Mouse (Mus musculus): Measurements from ENCODE around the gene Bcl6b. TPM values are rescaled to one million over a fixed set of nuclear protein-coding genes. Genes with fewer than 3 reads are reported as not detected.

Gene Bcl6b
- polyA plus RNA-seq, 1 experiment from 2014 or later, result 5.1 TPM

- no peak overlapping the region for H3K9ac ChIP-seq (ENCODE audit: low read depth, low read length)
- WGBS, result 89% methylated on average over 12 of the region's 12 CpGs
- H3K4me1 ChIP-seq (ENCODE audit: control insufficient read depth, insufficient read depth, low read depth, low read length), result peaks cover 24% of the 10 kb centered on the region
- H3K4me3 ChIP-seq (ENCODE audit: low read length), result no peak overlapping the region
- H3K27me3 ChIP-seq (replicated peaks; ENCODE audit: control insufficient read depth, insufficient read depth, low read length), result 0 out of 2 replicates have a peak, but pooled peaks cover 2% of the 10 kb centered on the region
- H3K27ac ChIP-seq (ENCODE audit: low read depth, low read length), result no peak overlapping the region
- H3K9me3 ChIP-seq (ENCODE audit: control insufficient read depth, low read length), result no peaks in the 10 kb centered on the region
- ATAC-seq, result no peak
- H3K4me2 ChIP-seq (ENCODE audit: low read length), result no peak overlapping the region
- H3K36me3 ChIP-seq (ENCODE audit: control insufficient read depth, insufficient read depth, low read length), result peaks cover 4% of the 10 kb centered on the region
Measured at GRCm38 (mm10) chr11:70235254-70235900, 5.8 kb upstream of the Bcl6b start.

GRCm38 (mm10) chr11:70234497-70234896, 4.9 kb upstream of the Bcl6b start:
- no peak for ATAC-seq
- Histone ChIP-seq H3K4me3 (ENCODE audit: low read length) (no peak overlapping the region), H3K9me3 (ENCODE audit: control insufficient read depth, low read length) (no peaks in the 10 kb centered on the region), H3K27me3 (replicated peaks; ENCODE audit: control insufficient read depth, insufficient read depth, low read length) (peaks cover 6% of the 10 kb centered on the region; the same call in 1 of the 2 replicates), H3K36me3 (ENCODE audit: control insufficient read depth, insufficient read depth, low read length) (peaks cover 4% of the 10 kb centered on the region), H3K27ac (ENCODE audit: low read depth, low read length) (no peak overlapping the region), H3K4me2 (ENCODE audit: low read length) (no peak overlapping the region), H3K9ac (ENCODE audit: low read depth, low read length) (no peak overlapping the region), H3K4me1 (ENCODE audit: control insufficient read depth, insufficient read depth, low read depth, low read length) (peaks cover 23% of the 10 kb centered on the region)
- 84% methylated on average over 8 of the region's 8 CpGs for WGBS

- WGBS, result 60% methylated on average over 5 of the region's 5 CpGs
- Histone ChIP-seq H3K36me3 (ENCODE audit: control insufficient read depth, insufficient read depth, low read length) (peaks cover 4% of the 10 kb centered on the region), H3K27me3 (replicated peaks; ENCODE audit: control insufficient read depth, insufficient read depth, low read length) (peaks cover 7% of the 10 kb centered on the region; the same call in 1 of the 2 replicates), H3K27ac (ENCODE audit: low read depth, low read length) (no peak overlapping the region), H3K9ac (ENCODE audit: low read depth, low read length) (no peak overlapping the region), H3K9me3 (ENCODE audit: control insufficient read depth, low read length) (no peaks in the 10 kb centered on the region), H3K4me3 (ENCODE audit: low read length) (no peak overlapping the region), H3K4me2 (ENCODE audit: low read length) (no peak overlapping the region), H3K4me1 (ENCODE audit: control insufficient read depth, insufficient read depth, low read depth, low read length) (peaks cover 25% of the 10 kb centered on the region)
- no peak for ATAC-seq
Measured at GRCm38 (mm10) chr11:70234037-70234436, 4.4 kb upstream of the Bcl6b start.

- Histone ChIP-seq H3K4me1 (ENCODE audit: control insufficient read depth, insufficient read depth, low read depth, low read length) (peaks cover 21% of the 10 kb centered on the region), H3K9ac (ENCODE audit: low read depth, low read length) (peak overlapping the region; percentile 69), H3K9me3 (ENCODE audit: control insufficient read depth, low read length) (no peaks in the 10 kb centered on the region), H3K36me3 (ENCODE audit: control insufficient read depth, insufficient read depth, low read length) (peaks cover 4% of the 10 kb centered on the region), H3K4me2 (ENCODE audit: low read length) (peak overlapping the region; percentile 63), H3K4me3 (ENCODE audit: low read length) (peak overlapping the region; percentile 42), H3K27ac (ENCODE audit: low read depth, low read length) (no peak overlapping the region), H3K27me3 (replicated peaks; ENCODE audit: control insufficient read depth, insufficient read depth, low read length) (peaks cover 12% of the 10 kb centered on the region)
- no peak for ATAC-seq
- 56% methylated on average over 4 of the region's 8 CpGs for WGBS
Measured at GRCm38 (mm10) chr11:70233016-70233415, 3.4 kb upstream of the Bcl6b start.

- peak overlapping the region; percentile 42 for H3K4me3 ChIP-seq (ENCODE audit: low read length)
- peaks cover 21% of the 10 kb centered on the region for H3K4me1 ChIP-seq (ENCODE audit: control insufficient read depth, insufficient read depth, low read depth, low read length)
- H3K27ac ChIP-seq (ENCODE audit: low read depth, low read length), result no peak overlapping the region
- 4% methylated on average over 9 of the region's 10 CpGs for WGBS
- peaks cover 4% of the 10 kb centered on the region for H3K36me3 ChIP-seq (ENCODE audit: control insufficient read depth, insufficient read depth, low read length)
- peak overlapping the region; percentile 69 for H3K9ac ChIP-seq (ENCODE audit: low read depth, low read length)
- H3K9me3 ChIP-seq (ENCODE audit: control insufficient read depth, low read length), result no peaks in the 10 kb centered on the region
- H3K4me2 ChIP-seq (ENCODE audit: low read length), result peak overlapping the region; percentile 63
- H3K27me3 ChIP-seq (replicated peaks; ENCODE audit: control insufficient read depth, insufficient read depth, low read length), result peaks cover 17% of the 10 kb centered on the region
- no peak for ATAC-seq
Measured at GRCm38 (mm10) chr11:70232546-70232945, 2.9 kb upstream of the Bcl6b start.

GRCm38 (mm10) chr11:70230239-70230727, 685 bp upstream of the Bcl6b start:
- peak; percentile 29 for ATAC-seq
- Histone ChIP-seq H3K4me1 (ENCODE audit: control insufficient read depth, insufficient read depth, low read depth, low read length) (peaks cover 25% of the 10 kb centered on the region), H3K9ac (ENCODE audit: low read depth, low read length) (no peak overlapping the region), H3K4me3 (ENCODE audit: low read length) (peak overlapping the region; percentile 21; the same call in 1 of the 2 replicates), H3K27me3 (replicated peaks; ENCODE audit: control insufficient read depth, insufficient read depth, low read length) (peaks cover 18% of the 10 kb centered on the region), H3K27ac (ENCODE audit: low read depth, low read length) (no peak overlapping the region), H3K4me2 (ENCODE audit: low read length) (peak overlapping the region; percentile 45), H3K36me3 (ENCODE audit: control insufficient read depth, insufficient read depth, low read length) (peaks cover 4% of the 10 kb centered on the region), H3K9me3 (ENCODE audit: control insufficient read depth, low read length) (no peaks in the 10 kb centered on the region)
- WGBS, result 1% methylated on average over 32 of the region's 32 CpGs

- WGBS, result 2% methylated on average over 19 of the region's 19 CpGs
- H3K27ac ChIP-seq (ENCODE audit: low read depth, low read length), result no peak overlapping the region
- no peaks in the 10 kb centered on the region for H3K9me3 ChIP-seq (ENCODE audit: control insufficient read depth, low read length)
- peak overlapping the region; percentile 63 for H3K4me2 ChIP-seq (ENCODE audit: low read length)
- peaks cover 25% of the 10 kb centered on the region for H3K4me1 ChIP-seq (ENCODE audit: control insufficient read depth, insufficient read depth, low read depth, low read length)
- no peaks in the 10 kb centered on the region for H3K36me3 ChIP-seq (ENCODE audit: control insufficient read depth, insufficient read depth, low read length)
- peak overlapping the region; percentile 52 for H3K9ac ChIP-seq (ENCODE audit: low read depth, low read length)
- peaks cover 19% of the 10 kb centered on the region for H3K27me3 ChIP-seq (replicated peaks; ENCODE audit: control insufficient read depth, insufficient read depth, low read length)
- peak overlapping the region; percentile 37 for H3K4me3 ChIP-seq (ENCODE audit: low read length)
- peak; percentile 54; the same call in 1 of the 2 replicates for ATAC-seq
Measured at GRCm38 (mm10) chr11:70228828-70229227, 770 bp downstream of the Bcl6b start.

- WGBS, result 90% methylated on average over 4 of the region's 4 CpGs
- Histone ChIP-seq H3K4me1 (ENCODE audit: control insufficient read depth, insufficient read depth, low read depth, low read length) (peaks cover 23% of the 10 kb centered on the region), H3K27ac (ENCODE audit: low read depth, low read length) (no peak overlapping the region), H3K4me3 (ENCODE audit: low read length) (no peak overlapping the region), H3K36me3 (ENCODE audit: control insufficient read depth, insufficient read depth, low read length) (no peaks in the 10 kb centered on the region), H3K27me3 (replicated peaks; ENCODE audit: control insufficient read depth, insufficient read depth, low read length) (peaks cover 21% of the 10 kb centered on the region), H3K4me2 (ENCODE audit: low read length) (peak overlapping the region; percentile 63), H3K9me3 (ENCODE audit: control insufficient read depth, low read length) (no peaks in the 10 kb centered on the region), H3K9ac (ENCODE audit: low read depth, low read length) (no peak overlapping the region)
- no peak for ATAC-seq
Measured at GRCm38 (mm10) chr11:70227661-70228245, 1.8 kb downstream of the Bcl6b start.

- H3K36me3 ChIP-seq (ENCODE audit: control insufficient read depth, insufficient read depth, low read length), result no peaks in the 10 kb centered on the region
- no peak for ATAC-seq
- peak overlapping the region; percentile 62 for H3K4me2 ChIP-seq (ENCODE audit: low read length)
- H3K9me3 ChIP-seq (ENCODE audit: control insufficient read depth, low read length), result no peaks in the 10 kb centered on the region
- H3K27me3 ChIP-seq (replicated peaks; ENCODE audit: control insufficient read depth, insufficient read depth, low read length), result peaks cover 21% of the 10 kb centered on the region
- 37% methylated on average over 5 of the region's 5 CpGs for WGBS
- peak overlapping the region; percentile 34 for H3K4me3 ChIP-seq (ENCODE audit: low read length)
- peaks cover 26% of the 10 kb centered on the region for H3K4me1 ChIP-seq (ENCODE audit: control insufficient read depth, insufficient read depth, low read depth, low read length)
- no peak overlapping the region for H3K9ac ChIP-seq (ENCODE audit: low read depth, low read length)
- H3K27ac ChIP-seq (ENCODE audit: low read depth, low read length), result no peak overlapping the region
Measured at GRCm38 (mm10) chr11:70227126-70227525, 2.5 kb downstream of the Bcl6b start.

Data from hindbrain, embryonic 16.5 days (tissue).